Mouse (Mus musculus): ENCODE data around the gene 2410002F23Rik. TPM values are rescaled to one million over a fixed set of nuclear protein-coding genes. Genes with fewer than 3 reads are reported as not detected.
"Not testable (repeated sequence)": the region's sequence is repeated elsewhere in the genome, so short reads cannot be mapped to it uniquely, and the experiment has no call there.

2410002F23Rik gene
- polyA plus RNA-seq, 1 experiment: 113 TPM

GRCm38 (mm10) chr7:44262791-44263643, 16.5 kb downstream of the 2410002F23Rik start:
- peak; percentile 58 for DNase-seq (ENCODE audit: low read depth)

GRCm38 (mm10) chr7:44268117-44268516, 21.6 kb downstream of the 2410002F23Rik start:
- no peak for DNase-seq (ENCODE audit: low read depth)

- no peak for DNase-seq (ENCODE audit: low read depth)
Measured at GRCm38 (mm10) chr7:44269397-44269796, 22.9 kb downstream of the 2410002F23Rik start.

GRCm38 (mm10) chr7:44271309-44271708, 24.8 kb downstream of the 2410002F23Rik start:
- DNase-seq (ENCODE audit: low read depth): no peak

GRCm38 (mm10) chr7:44272546-44272945, 26.0 kb downstream of the 2410002F23Rik start:
- DNase-seq (ENCODE audit: low read depth): no peak

GRCm38 (mm10) chr7:44273446-44273845, 26.9 kb downstream of the 2410002F23Rik start:
- DNase-seq (ENCODE audit: low read depth): no peak

GRCm38 (mm10) chr7:44274096-44274495, 27.6 kb downstream of the 2410002F23Rik start:
- DNase-seq (ENCODE audit: low read depth): no peak

GRCm38 (mm10) chr7:44275546-44275945, 29.0 kb downstream of the 2410002F23Rik start:
- DNase-seq (ENCODE audit: low read depth): no peak

GRCm38 (mm10) chr7:44276461-44277249, 30.1 kb downstream of the 2410002F23Rik start:
- no peak for DNase-seq (ENCODE audit: low read depth)

- no peak for DNase-seq (ENCODE audit: low read depth)
Measured at GRCm38 (mm10) chr7:44277250-44277622, 30.7 kb downstream of the 2410002F23Rik start.

- no peak for DNase-seq (ENCODE audit: low read depth)
Measured at GRCm38 (mm10) chr7:44280959-44281358, 34.4 kb downstream of the 2410002F23Rik start.

- DNase-seq (ENCODE audit: low read depth): no peak
Measured at GRCm38 (mm10) chr7:44281586-44281985, 35.1 kb downstream of the 2410002F23Rik start.

GRCm38 (mm10) chr7:44287760-44288159, 41.2 kb downstream of the 2410002F23Rik start:
- no peak for DNase-seq (ENCODE audit: low read depth)

GRCm38 (mm10) chr7:44290986-44291385, 44.5 kb downstream of the 2410002F23Rik start:
- DNase-seq (ENCODE audit: low read depth): peak; percentile 88

- no peak for DNase-seq (ENCODE audit: low read depth)
Measured at GRCm38 (mm10) chr7:44291418-44291817, 44.9 kb downstream of the 2410002F23Rik start.

- DNase-seq (ENCODE audit: low read depth): not testable (repeated sequence)
Measured at GRCm38 (mm10) chr7:44297501-44297900, 51.0 kb downstream of the 2410002F23Rik start.

Other genes starting within 250 kb of the 2410002F23Rik start
- 0.81 and 1.6 TPM in 2 replicates for gene Klk1b26, start 234.6 kb upstream of the 2410002F23Rik start, polyA plus RNA-seq (2012; rRNA removed)
- gene Klk1b27, start 194.4 kb upstream of the 2410002F23Rik start, polyA plus RNA-seq (2012; rRNA removed): 1.5 and 26.9 TPM in 2 replicates
- gene Klk1b21, start 144.4 kb upstream of the 2410002F23Rik start, polyA plus RNA-seq (2012; rRNA removed): 0.23 and 0.51 TPM in 2 replicates
- 16.3 TPM in 1 of 2 replicates, not detected in the other for gene Klk1b22, start 134.0 kb upstream of the 2410002F23Rik start, polyA plus RNA-seq (2012; rRNA removed)
- gene Klk1b16, start 110.0 kb upstream of the 2410002F23Rik start, polyA plus RNA-seq (2012; rRNA removed): not detected in 2 replicates
- gene Klk1b24, start 58.5 kb upstream of the 2410002F23Rik start, polyA plus RNA-seq (2012; rRNA removed): 0.51 and 0.88 TPM in 2 replicates
- 0.38 and 0.43 TPM in 2 replicates for gene Klk1b3, start 48.5 kb upstream of the 2410002F23Rik start, polyA plus RNA-seq (2012; rRNA removed)
- not detected in 2 replicates for gene Klk1b4, start 39.3 kb upstream of the 2410002F23Rik start, polyA plus RNA-seq (2012; rRNA removed)
- gene Klk1b5, start 30.8 kb upstream of the 2410002F23Rik start, polyA plus RNA-seq (2012; rRNA removed): 2.7 and 3.2 TPM in 2 replicates
- 0.71 and 1.8 TPM in 2 replicates for gene Klk1, start 21.4 kb upstream of the 2410002F23Rik start, polyA plus RNA-seq (2012; rRNA removed)
- 0.24 TPM in 1 of 2 replicates, not detected in the other for gene Gm36864, start 10.5 kb upstream of the 2410002F23Rik start, polyA plus RNA-seq (2012; rRNA removed)
- 4.4 and 7.6 TPM in 2 replicates for gene 1700028J19Rik, start within 50 bp of the 2410002F23Rik start, polyA plus RNA-seq (2012; rRNA removed)
- gene Acp4, start 10.7 kb downstream of the 2410002F23Rik start, polyA plus RNA-seq (2012; rRNA removed): 0.16 TPM in 1 of 2 replicates, not detected in the other
- 16.9 and 20.7 TPM in 2 replicates for gene Gm15517, start 14.7 kb downstream of the 2410002F23Rik start, polyA plus RNA-seq (2012; rRNA removed)
- 12.4 and 13.8 TPM in 2 replicates for gene Clec11a, start 60.2 kb downstream of the 2410002F23Rik start, polyA plus RNA-seq (2012; rRNA removed)
- gene Shank1, start 63.5 kb downstream of the 2410002F23Rik start, polyA plus RNA-seq (2012; rRNA removed): 0.31 and 0.33 TPM in 2 replicates
- gene Syt3, start 137.4 kb downstream of the 2410002F23Rik start, polyA plus RNA-seq (2012; rRNA removed): 2.8 and 4.7 TPM in 2 replicates
- 0.47 and 0.70 TPM in 2 replicates for gene 1700008O03Rik, start 139.1 kb downstream of the 2410002F23Rik start, polyA plus RNA-seq (2012; rRNA removed)
- 1.1 and 1.3 TPM in 2 replicates for gene Lrrc4b, start 182.3 kb downstream of the 2410002F23Rik start, polyA plus RNA-seq (2012; rRNA removed)
- gene Aspdh, start 218.7 kb downstream of the 2410002F23Rik start, polyA plus RNA-seq (2012; rRNA removed): 0.20 and 0.23 TPM in 2 replicates
- 47.1 and 52.2 TPM in 2 replicates for gene Josd2, start 221.3 kb downstream of the 2410002F23Rik start, polyA plus RNA-seq (2012; rRNA removed)
- gene Emc10, start 249.8 kb downstream of the 2410002F23Rik start, polyA plus RNA-seq (2012; rRNA removed): 224 and 274 TPM in 2 replicates
- 21.1 and 32.6 TPM in 2 replicates for gene Fam71e1, start 249.9 kb downstream of the 2410002F23Rik start, polyA plus RNA-seq (2012; rRNA removed)